Mouse (Mus musculus): Measurements from ENCODE around the gene Uqcrh.

DNA sequence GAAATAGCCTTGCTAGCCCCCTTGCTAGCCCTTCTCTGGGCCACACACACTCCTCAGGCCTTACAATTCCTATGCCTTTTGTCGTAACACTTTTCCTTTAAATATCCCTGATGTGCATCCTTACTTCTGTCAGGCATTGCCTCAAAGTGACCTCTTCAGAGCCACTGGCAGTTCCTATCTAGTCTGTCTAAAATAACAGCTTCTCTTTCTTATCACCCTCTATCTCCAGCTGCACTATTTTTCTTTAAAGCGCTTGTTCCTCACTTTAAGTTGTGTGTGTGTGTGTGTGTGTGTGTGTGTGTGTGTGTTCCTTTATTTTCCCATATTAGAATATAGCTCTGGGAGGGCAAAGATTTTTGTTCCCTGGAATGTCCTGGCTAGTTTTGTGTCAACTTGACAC, 28.3 kb downstream of the Uqcrh start:
- TF ChIP-seq CTCF (IDR thresholded peaks at IDR 0.05; ENCODE audit: low read depth, low read length) (no peak), EP300 (IDR thresholded peaks at IDR 0.05; ENCODE audit: insufficient read depth, low read depth, low read length) (no peak)
